Mouse (Mus musculus) cerebellum, postnatal 36 days (tissue): ENCODE data around the gene Dnajc6.

Source experiments
- DNase-seq, 2 experiments: peaks; one replicate each; pipeline ENCODE4 v3.0.0; 2021 to 2022; ENCODE audit warnings: mixed read lengths in 2 of 2

Gene Dnajc6

GRCm38 (mm10) chr4:101572142-101572541, 75.7 kb downstream of the Dnajc6 start:
- DNase-seq = no peak

GRCm38 (mm10) chr4:101575307-101575706, 78.9 kb downstream of the Dnajc6 start:
- no peak for DNase-seq

GRCm38 (mm10) chr4:101578720-101579119, 82.3 kb downstream of the Dnajc6 start:
- no peak for DNase-seq

- DNase-seq = no peak
Observed at GRCm38 (mm10) chr4:101579517-101579916, 83.1 kb downstream of the Dnajc6 start.

- DNase-seq = no peak
Observed at GRCm38 (mm10) chr4:101581156-101581555, 84.7 kb downstream of the Dnajc6 start.

- no peak for DNase-seq
Observed at GRCm38 (mm10) chr4:101582882-101583281, 86.4 kb downstream of the Dnajc6 start.

- peak in 1 of 2 experiments; percentile 33 for DNase-seq
Observed at GRCm38 (mm10) chr4:101584524-101585454, 88.3 kb downstream of the Dnajc6 start.

GRCm38 (mm10) chr4:101585455-101586184, 89.2 kb downstream of the Dnajc6 start:
- DNase-seq = no peak

- no peak for DNase-seq
Observed at GRCm38 (mm10) chr4:101588932-101589331, 92.5 kb downstream of the Dnajc6 start.

- no peak for DNase-seq
Observed at GRCm38 (mm10) chr4:101589771-101590170, 93.3 kb downstream of the Dnajc6 start.

GRCm38 (mm10) chr4:101591400-101591799, 95.0 kb downstream of the Dnajc6 start:
- DNase-seq = no peak

- DNase-seq = no peak
Observed at GRCm38 (mm10) chr4:101592466-101592865, 96.0 kb downstream of the Dnajc6 start.

- DNase-seq = no peak
Observed at GRCm38 (mm10) chr4:101601758-101602157, 105.3 kb downstream of the Dnajc6 start.

GRCm38 (mm10) chr4:101603635-101604034, 107.2 kb downstream of the Dnajc6 start:
- DNase-seq = peak; percentile 43 to 56

- DNase-seq = no peak
Observed at GRCm38 (mm10) chr4:101616520-101616919, 120.1 kb downstream of the Dnajc6 start.

- DNase-seq = no peak
Observed at GRCm38 (mm10) chr4:101617742-101618141, 121.3 kb downstream of the Dnajc6 start.

- DNase-seq = no peak
Observed at GRCm38 (mm10) chr4:101620206-101620605, 123.8 kb downstream of the Dnajc6 start.

GRCm38 (mm10) chr4:101621241-101621640, 124.8 kb downstream of the Dnajc6 start:
- DNase-seq = no peak

GRCm38 (mm10) chr4:101625278-101625677, 128.8 kb downstream of the Dnajc6 start:
- DNase-seq = no peak

- DNase-seq = no peak
Observed at GRCm38 (mm10) chr4:101635596-101635995, 139.1 kb downstream of the Dnajc6 start.

GRCm38 (mm10) chr4:101637472-101637871, 141.0 kb downstream of the Dnajc6 start:
- DNase-seq = no peak

GRCm38 (mm10) chr4:101640631-101641030, 144.2 kb downstream of the Dnajc6 start:
- DNase-seq = no peak

GRCm38 (mm10) chr4:101642708-101643107, 146.3 kb downstream of the Dnajc6 start:
- DNase-seq = no peak

GRCm38 (mm10) chr4:101643216-101643615, 146.8 kb downstream of the Dnajc6 start:
- no peak for DNase-seq
